Mouse (Mus musculus) retina, postnatal 1 day (tissue): ENCODE results near the gene Zfp51.
"Not testable (repeated sequence)": the region's sequence is repeated elsewhere in the genome, so short reads cannot be mapped to it uniquely, and the experiment has no call there.

Source experiments
- DNase-seq: peaks from one replicate; pipeline ENCODE4 v3.0.0-alpha.2; 2012

Zfp51 gene

DNA sequence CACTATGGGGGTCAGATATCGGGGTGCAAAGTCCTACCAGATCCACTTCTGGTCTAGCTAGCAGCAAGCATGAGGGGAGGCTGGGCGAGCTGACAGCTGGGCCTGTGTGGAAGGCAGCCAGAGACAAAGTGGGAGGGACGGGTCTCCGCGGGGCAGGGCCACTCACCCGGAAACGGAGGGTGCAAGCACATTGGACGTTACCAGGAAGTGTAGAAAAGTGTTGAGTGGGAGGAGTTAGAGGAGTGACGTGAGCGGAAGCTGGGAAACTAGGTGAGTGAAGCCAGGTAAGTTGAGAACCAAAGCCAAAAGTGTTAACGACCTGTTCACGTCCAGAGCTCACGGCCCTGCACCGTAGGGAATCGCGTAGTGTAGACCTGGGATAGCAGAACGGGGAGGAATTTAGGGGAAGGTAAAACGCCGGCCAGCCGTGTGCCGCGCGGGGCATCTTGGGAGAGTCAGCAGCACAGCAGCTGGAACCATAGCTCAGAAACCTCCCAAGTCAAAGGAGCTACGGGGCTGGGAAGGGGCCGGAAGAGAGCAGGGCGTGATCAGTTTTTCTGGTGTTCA is at the start of gene Zfp51:
Gene Zfp51, plus strand, starts transcription at position 237 of the 567 bp plus-strand sequence.
- DNase-seq: peak; percentile 94

GRCm38 (mm10) chr17:21422664-21423599 is 27.2 kb upstream of the Zfp51 start, which contains the start of gene Zfp54:
Zfp54 (plus strand) TSS chr17:21423227.
- DNase-seq: peak; percentile 81

DNA sequence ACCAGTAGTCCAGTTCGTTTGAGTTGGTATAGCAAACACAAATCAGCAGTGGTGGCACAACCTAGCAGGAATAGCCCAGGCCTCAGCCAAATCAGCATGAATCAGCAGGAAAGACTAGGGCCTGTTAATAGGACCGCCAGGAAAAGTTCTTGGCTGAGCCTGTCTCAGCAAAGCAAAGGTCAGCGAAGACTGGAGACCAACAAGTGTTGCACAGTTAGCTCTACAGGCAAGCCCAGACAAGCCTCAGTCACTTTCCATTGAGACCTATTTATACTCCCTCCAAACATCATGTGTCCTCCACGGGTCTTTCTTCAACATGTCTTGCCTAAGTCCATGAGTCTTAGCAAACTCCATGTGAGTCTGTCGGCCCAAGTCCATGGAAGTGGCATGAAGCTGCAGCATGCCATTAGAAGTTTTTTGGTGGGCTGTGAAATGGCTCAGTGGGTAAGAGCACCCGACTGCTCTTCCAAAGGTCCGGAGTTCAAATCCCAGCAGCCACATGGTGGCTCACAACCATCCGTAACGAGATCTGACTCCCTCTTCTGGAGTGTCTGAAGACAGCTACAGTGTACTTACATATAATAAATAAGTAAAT is 11.3 kb upstream of the Zfp51 start:
- DNase-seq: not testable (repeated sequence)

GRCm38 (mm10) chr17:21449669-21450068 is 505 bp upstream of the Zfp51 start:
- peak; percentile 86 for DNase-seq

GRCm38 (mm10) chr17:21463550-21463949 is 13.4 kb downstream of the Zfp51 start:
- no peak for DNase-seq

GRCm38 (mm10) chr17:21472032-21472652 is 22.0 kb downstream of the Zfp51 start:
- no peak for DNase-seq

DNA sequence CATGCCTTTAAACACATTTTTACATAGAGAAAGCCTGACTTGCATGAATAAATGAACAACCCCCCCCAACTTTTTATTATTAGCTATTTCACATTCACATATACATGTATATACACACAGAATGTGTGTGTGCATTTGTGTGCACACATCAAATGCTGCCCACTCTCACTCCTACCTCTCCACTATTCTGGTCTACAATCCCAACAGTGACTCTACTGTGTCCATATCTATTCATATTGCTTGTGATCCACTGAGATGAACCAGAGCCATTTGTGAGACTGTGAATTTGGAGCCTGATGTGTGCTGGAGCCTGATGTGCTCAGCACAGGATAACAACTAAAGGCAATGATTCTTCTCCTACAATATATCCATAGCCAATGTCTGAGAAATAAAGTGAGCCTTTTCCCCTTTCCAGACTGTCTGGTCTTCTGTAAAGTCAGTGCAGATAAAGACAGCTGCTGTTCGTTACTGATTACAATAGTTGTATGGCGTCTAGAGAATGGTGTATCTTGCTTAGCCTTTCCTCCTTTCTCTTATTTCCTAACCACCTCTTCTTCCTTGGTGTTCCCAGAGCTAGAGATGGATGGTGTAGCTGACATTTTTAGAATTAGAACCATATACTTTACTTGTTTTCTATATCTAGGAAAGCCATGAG is 22.6 kb downstream of the Zfp51 start:
- DNase-seq: no peak

DNA sequence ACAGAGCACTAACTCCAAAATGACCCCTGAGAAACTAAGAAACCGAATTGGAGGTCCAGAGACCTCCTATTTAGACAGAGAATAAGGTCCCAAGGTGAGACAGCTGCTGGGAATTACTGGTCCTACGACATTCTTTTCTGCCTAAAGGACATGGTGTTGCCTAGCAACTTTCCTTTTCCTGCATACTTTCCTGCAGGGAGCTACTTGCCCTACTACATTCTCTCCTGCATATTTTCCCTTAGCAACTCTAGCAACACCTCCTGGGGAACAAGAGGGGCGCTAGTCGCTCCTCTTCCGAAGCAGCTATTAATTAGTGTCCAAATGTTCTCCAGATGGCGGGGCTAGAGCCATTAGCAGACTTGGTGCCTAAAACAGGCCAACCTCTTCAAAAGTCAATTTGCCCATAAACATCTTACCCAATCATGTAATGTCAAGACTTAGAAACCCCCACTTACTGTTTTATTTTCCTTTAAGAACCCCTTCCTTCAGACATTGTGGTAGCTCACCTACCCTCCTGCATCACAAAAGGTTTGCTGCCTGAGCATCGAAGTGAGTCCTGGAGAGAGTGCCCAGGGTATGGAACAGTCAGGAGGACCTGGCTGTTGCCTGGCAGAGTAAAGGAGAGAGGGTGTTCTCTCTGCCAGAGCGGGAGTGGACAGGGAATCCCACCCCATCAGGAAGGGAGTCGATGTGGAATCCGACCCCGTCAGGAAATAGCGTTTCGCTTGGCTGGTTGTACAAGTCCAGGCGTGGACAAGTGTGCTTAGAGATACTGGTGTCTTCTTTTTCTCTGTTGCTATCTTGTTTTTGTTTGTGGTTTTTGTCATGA is 23.4 kb downstream of the Zfp51 start:
- peak; percentile 7 for DNase-seq

GRCm38 (mm10) chr17:21474729-21475128 is 24.6 kb downstream of the Zfp51 start:
- DNase-seq: not testable (repeated sequence)

GRCm38 (mm10) chr17:21475290-21475689 is 25.1 kb downstream of the Zfp51 start:
- DNase-seq: not testable (repeated sequence)

- not testable (repeated sequence) for DNase-seq
These were observed 26.2 kb downstream of the Zfp51 start for GRCm38 (mm10) chr17:21476351-21476750.

GRCm38 (mm10) chr17:21478103-21478777 is 28.1 kb downstream of the Zfp51 start:
- DNase-seq: not testable (repeated sequence)

- peak; percentile 93 for DNase-seq
These were observed 38.8 kb downstream of the Zfp51 start, which contains the start of gene Zfp53 for GRCm38 (mm10) chr17:21488760-21489499. Zfp53 (plus strand) TSS chr17:21488998.

DNA sequence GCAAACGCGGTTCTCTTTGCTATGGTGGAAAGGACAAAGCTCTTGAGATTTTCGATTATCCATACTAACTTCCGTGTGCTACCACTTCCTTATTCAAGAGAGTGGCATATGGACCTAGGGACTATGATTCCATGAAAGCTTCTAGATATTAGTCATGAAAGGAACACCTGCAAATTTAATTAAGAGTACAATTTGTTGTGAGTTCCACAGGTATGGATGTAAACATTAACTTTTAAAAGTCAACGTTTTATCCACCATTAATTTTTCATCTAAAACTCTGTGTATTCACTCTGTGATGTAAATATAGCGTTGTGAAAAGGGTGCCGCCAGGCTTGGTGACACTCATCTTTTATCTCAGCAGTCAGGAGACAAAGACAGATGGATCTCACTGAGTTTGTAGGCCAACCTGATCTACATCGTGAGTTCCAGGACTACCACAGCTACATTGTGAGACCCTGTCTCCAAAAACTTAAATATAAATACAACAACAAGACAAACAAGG is 39.4 kb downstream of the Zfp51 start:
- no peak for DNase-seq

DNA sequence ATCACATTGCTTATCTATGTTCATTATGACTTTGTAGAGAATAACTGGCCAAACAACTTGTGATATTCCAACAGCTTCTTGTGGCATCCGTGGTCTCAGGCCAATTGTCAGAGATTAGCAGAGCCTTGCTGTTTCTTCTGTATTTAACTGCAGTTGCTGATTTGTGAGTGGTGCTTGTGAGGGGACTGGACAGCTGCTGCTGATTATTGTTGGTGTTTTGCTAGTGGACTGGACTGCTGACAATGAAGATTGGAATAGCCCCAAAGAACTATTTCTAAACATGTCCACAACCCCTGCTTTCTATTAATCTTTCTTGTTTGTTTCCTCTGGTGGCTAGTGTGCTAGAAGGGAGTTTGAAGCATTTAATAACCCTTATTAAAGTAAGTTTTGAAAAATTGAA is 51.2 kb downstream of the Zfp51 start:
- DNase-seq: no peak

DNA sequence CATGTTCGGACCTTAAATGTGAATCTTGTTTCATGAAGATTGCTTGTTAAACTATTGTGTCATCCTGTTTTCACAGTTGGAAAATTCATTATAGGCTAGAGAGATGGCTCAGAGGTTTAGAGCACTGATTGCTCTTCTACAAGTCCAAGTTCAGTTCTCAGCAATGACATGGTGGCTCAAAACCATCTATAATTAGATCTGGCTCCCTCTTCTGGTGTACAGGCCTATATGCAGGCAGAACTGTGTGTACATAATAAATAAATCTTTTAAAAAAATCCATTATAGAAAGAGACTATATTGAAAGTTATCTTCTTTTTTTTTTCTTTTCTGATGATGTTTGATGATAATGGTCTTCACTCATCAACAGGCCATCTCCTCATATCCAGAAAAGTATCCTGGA is 54.4 kb downstream of the Zfp51 start:
- DNase-seq: no peak

GRCm38 (mm10) chr17:21506258-21506657 is 56.1 kb downstream of the Zfp51 start:
- DNase-seq: no peak

DNA sequence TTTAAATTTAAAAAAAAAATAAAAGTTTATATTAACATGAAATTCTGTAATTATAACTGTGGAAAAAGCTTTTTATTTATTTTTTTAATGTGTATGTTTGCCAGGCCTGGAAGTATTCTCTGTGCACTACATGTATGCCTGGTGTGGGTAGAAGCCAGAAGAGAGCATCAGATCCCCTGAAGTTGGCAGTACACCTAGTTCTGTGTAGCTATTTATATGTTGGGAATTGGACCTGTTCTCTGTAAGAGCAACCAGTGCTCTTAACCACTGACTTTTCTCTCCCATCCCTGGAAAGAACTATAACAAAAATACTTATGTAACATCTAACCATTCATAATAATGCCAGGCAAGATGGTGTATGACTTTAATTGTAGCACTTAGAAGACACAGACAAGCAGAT is 59.6 kb downstream of the Zfp51 start:
- no peak for DNase-seq
